Mouse (Mus musculus) T-helper 2 cell (primary cell): ENCODE measurements around the gene Nr4a1.

Experiments
- in situ Hi-C: fragments of 300-600 bp; cut with MboI, MseI; formaldehyde crosslinking; loops from one replicate; pipeline ENCODE4 v1.15.1; 2025; ENCODE audit warnings: high pct_unique_total_duplicates

Gene Nr4a1

GRCm38 (mm10) chr15:101311087-101311770 lies 57.2 kb downstream of the Nr4a1 start:
- in situ Hi-C loops = no loop called here

DNA sequence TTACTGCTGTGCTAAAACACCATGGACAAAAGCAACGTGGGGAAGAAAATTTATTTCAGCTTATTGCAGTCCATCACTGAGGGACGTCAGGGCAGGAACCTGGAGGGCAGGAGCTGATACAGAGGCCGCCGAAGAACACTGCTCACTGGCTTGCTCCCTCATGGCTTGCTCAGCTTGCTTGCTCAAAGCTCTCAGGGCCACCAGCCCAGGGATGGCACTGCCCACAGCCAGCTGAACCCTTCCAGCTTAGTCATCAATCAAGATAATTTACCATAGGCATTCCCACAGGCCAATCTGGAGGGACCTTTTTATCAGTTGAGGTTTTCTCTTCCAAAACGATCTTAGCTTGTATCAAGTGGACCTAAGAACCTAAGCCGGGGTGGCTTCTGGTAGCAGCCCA lies 57.9 kb downstream of the Nr4a1 start:
- in situ Hi-C loops = no loop called here

DNA sequence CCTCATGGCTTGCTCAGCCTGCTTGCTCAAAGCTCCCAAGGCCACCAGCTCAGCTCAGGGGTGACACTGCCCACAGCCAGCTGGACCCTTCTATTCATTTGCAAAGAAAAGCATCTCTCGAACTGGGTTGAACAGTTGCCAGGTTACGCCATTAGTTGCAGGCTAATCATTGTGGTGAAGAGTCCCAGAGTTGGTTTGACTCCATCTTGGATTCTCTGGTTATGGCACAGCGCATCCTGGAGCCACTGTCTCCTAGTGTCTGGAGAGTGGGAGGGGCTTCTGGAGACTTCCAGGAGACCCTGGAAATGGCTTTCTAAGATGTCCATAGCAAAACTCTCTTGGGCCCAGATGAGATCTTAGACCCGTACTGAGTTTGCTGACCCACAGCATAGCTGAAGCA lies 61.3 kb downstream of the Nr4a1 start:
- in situ Hi-C loops = no loop called here

- in situ Hi-C loops = no loop called here
These were observed 61.8 kb downstream of the Nr4a1 start for GRCm38 (mm10) chr15:101315832-101316231.

DNA sequence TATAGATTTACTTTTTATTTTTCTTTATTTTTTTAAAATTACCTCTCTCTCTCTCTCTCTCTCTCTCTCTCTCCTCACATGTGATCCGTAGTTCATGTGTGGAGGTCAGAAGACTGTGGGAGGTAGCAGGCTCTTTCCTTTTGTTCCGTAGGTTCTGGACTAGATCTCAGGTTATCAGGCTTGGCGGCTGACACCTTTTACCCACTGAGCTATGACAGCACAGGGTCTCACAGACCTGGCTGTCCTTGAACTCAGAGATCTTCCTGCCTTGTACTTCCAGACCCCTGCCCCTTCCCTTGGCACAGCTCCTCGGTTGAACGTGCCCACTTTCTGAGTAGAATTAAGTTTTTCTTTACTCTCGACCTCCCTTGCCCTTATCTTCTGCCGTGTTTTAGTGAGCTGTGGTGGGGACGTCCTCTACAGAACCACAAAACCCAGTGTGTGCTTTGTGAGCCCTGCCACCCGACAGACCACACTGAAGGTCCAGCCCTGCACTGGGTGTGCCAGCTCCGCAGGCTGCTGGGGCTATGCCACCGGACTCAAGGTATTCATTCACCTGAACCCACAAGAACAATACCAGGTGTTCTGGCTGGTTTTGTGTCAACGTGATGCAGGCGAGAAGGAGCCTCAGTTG lies 62.3 kb downstream of the Nr4a1 start:
- in situ Hi-C loops = no loop called here

DNA sequence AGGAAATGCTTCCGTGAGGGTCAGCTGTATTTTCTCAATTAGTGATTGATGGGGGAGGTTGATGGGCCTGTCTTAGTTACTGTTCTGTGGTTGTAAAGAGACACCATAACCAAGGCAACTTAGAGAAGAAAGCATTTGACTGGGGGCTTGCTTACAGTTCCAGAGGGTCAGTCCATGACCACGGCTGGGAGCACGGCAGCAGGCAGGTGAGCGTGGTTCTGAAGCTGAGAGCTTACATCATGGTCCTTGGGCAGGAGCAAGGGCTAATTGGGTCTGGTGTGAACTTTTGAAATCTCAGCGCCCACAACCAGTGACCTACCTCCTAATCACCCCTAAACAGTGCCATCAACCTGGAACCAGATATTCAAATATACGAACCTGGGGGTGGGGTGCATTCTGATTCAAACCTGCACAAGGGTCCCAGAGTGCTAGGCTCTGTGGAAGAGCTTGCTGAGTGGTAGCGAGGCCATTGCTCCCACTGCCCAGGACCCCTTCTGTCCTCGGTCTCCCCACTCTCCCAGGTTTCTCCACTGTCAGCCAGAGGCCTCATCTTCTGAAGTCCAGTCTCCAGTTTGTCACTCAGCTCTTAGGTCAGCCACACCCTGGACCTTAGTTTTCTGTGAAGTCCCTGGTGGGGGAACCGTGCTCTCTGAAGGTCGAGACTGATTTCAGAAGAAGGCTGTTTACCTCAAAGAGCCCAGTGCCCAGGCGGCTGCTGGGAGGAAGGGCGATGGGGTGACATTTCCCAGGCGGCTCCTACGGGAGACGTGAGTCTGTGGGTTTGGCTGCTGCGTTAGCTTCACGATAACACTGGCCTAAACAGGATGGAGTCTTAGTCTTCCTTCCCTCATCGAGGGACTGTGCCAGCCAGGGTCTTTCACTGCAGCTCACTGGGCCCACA lies 63.1 kb downstream of the Nr4a1 start:
- in situ Hi-C loops = no loop called here

DNA sequence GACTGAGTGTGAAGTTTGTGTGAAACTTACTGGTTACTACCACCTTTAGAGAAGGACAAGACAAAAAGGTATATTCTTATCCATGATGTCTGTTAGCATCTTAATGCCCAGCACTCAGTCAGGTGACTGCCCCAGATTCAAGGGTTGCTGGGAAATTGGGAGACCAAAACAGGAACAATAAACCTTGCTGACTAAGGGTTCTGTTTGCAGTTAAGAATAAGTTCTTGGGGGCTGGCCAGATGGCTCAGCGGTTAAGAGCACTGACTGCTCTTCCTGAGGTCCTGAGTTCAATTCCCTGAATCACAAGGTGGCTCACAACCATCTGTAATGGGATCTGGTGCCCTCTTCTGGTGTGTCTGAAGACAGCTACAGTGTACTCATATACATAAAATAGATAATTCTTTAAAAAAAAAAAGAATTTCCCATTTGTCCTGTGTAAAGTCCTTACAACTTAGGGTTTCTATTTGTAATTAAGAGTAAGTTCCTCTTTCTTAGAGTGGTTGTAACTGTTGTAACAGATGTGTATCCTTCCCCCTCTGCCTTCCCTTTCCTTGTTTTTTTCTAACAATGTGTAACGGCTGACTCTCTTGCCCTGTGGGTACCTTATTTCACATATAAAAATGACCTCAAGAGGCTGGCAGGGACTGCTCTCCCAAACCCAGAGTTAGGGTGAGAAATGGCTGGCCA lies 63.9 kb downstream of the Nr4a1 start:
- in situ Hi-C loops = no loop called here

DNA sequence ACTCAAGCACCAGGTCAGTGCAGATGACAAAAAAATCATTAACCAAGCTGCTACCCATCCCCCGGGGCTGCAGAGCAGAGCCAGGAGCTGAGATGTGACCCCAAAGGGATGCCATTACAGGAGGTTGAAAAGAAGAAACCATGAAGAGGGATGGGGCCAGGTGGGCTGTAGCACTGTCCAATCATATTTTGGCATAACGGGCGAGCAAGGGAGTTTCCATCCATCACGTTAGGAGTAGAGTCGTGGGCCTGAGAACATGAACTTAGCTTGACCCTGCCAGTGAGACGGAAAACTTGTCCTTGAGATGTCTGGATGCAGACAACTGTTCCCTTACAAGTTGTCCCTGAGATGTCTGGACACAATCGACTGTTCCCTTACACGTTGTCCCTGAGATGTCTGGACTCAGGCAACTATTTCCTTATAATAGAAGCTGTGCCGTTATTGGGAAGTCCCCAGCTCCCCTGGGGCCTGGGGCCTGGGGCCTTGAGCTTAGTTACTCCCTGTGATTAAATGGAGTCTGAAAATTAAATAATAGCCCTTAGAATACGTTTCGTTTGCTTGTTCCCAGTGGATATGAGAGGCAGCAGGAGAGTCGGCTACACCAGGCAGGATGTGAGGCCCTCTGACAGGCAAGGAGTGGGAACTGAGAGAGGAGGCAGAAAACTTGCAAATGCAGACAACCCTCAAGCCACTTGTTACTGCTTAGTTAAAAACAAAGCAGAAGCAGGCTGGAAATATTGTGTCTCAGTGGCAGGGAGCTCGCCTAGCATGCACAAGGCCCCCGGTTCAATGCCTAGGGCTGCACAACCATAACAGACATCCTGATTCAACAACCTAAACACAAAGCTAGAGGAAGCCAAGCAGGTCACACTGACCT lies 65.1 kb downstream of the Nr4a1 start:
- in situ Hi-C loops = no loop called here

DNA sequence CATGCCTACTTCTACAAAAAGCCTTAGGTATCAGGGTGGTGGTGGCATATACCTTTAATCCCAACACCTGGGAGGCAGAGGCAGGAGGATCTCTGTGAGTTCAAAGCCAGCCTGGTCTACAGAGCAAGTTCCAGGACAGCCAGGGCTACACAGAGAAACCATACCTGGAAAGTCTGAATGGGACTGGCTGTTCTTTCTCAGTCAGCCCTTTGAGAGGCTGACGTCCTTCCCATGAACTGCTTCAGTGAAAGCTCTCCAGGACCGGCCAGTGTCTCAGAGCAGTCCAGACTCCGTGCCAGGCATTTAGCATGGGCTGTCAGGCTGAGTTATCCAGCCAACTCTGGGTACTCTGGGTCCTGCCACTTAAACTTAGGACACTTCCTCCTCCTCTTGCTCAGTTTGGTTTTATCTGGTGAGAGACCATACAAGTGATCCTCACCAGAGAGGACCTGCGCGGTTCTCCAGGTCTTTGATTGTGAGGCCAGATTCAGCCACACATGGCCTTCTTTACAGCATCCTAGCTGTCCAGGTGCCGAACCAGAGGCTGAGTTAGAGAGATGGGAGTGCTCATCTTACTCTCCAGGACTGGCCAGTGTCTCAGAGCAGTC lies 66.0 kb downstream of the Nr4a1 start:
- in situ Hi-C loops = no loop called here

- in situ Hi-C loops = no loop called here
These were observed 66.6 kb downstream of the Nr4a1 start for GRCm38 (mm10) chr15:101320618-101321041.

- in situ Hi-C loops = no loop called here
These were observed 67.1 kb downstream of the Nr4a1 start for GRCm38 (mm10) chr15:101321126-101321525.

GRCm38 (mm10) chr15:101322106-101322505 lies 68.0 kb downstream of the Nr4a1 start:
- in situ Hi-C loops = no loop called here

DNA sequence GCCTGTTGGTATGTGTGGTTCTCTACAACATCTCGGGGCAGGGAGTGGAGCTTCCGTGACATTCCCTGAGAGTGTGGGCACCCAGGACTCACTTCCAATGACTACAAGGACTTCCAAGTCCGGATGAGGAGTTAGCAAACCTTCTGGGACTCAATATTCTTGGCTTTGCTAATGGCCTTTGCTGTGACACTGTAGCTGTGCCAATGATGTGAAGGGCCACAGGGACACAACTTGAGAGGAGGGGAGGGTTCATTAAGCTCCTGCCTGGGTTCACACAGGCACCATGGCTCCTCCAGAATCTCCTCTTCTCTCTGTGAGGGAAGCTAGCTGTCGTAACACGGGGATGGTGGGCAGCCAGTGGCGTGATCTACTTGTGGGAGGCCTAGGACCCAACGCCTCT lies 68.6 kb downstream of the Nr4a1 start:
- in situ Hi-C loops = no loop called here

DNA sequence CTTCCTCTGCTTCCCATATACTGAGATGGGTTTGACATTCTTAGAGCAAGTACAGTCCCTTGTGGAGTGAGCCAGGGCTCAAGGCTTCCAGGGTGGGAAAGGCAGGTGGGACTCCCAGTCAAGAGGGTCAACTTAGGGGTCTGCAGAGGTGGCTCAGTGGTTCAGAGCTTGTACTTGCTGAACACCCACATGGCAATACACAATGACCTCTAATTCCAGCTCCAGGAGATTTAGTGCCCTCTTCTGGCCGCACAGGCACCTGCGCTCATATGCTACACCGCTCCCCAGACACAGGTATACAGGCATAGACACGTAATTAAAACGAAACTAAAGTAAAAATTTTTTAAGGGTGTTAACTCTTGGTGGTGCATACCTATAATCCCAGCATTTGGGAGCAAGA lies 69.4 kb downstream of the Nr4a1 start:
- in situ Hi-C loops = no loop called here
